Mouse (Mus musculus): ENCODE measurements at regions not wholly inside any gene's neighbourhood (a gene's known extent, or its start where the extent isn't known, plus 50 kb on each side); places are given as distances from the start of the nearest gene placed in this dataset.
"Not testable (repeated sequence)": the region's sequence is repeated elsewhere in the genome, so short reads cannot be mapped to it uniquely, and the experiment has no call there.

GRCm38 (mm10) chr8:37196859-37197258, 203.5 kb downstream of the AI429214 start:
- CTCF ChIA-PET, result interaction anchor here in 1 of 4 experiments (1.0 kb wide), 1 partner anchor 37 kb away, joined by 3 read pairs; no protein-coding TSS in a partner anchor
- POLR2A ChIA-PET, result no interaction called here

DNA sequence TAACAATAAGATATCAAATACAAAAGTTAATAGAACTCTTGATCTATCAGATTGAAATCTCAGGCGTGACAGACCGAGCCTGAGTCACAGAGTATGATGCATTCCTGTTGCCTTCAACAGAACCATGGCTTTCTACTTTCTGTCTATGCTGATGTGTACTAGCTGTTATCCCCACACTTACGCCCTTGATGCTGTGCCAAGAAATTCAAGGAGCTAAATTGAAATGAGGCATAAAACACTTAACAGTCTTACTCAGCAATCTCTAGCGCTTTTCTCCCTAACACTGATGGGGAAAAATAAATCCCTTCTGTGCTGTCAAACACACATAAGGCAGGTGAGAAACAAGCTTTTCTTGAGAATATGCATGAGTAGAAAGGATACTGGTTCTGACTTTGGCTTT, 222.5 kb downstream of the AI429214 start:
- ChIA-PET POLR2A (no interaction called here), CTCF (no interaction called here)

DNA sequence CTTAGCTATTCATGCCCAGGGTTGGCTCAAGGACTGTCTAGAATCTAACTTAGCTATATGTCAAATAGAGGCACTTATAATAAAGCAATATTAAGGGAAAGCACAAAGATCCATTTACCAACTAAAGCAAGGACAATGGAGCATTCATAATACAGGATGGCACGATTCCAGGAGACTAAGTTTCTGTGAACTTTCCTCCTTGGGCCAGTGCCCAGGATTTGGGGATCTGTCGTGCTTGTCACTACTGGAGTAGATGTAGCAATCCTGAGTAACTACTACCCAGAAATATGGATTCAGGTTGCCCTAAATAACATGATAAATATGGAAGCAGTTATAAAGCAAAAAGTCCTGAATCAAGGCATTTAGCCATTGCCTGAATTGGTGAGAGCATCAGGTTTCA, 233.7 kb downstream of the AI429214 start:
- CTCF ChIA-PET, result no interaction called here
- POLR2A ChIA-PET, result no interaction called here

DNA sequence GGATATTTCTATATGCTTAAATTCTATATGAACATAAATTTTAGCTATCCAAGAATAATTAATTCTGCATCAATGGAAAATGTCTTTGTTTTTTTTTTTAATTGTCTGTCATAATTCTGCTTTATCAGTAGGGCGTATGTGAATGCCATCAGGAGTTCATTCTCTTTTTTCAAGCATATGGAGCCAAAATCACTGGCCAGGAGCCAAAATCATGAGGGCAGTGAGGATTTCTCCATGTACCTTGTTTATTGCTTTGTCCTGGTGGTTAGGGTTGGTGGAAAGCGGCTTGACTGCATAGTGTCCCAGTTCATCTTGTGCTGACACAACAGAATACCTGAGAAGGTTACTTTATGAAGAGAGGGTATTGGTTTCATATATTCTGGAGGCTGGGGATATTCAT, 243.9 kb downstream of the AI429214 start:
- ChIA-PET CTCF (no interaction called here), POLR2A (no interaction called here)

DNA sequence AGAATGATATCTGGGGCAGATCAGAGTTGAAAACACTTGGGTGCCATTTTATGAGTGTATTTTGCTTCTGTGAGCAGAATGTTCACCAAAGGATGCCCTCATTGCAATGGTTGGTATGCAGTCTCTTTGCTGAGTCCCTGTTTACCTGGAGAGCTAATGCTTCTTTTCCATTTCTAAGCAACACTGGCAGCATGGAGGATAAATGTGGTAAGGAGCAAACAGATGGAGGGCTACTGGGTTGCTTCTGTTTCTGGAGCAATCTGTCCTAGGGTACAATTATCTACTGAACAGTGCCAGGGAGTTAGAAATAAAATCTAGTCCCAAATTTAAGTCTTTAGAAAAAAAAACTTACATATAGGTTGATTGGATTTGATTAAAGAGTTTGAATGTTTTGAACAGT, 245.9 kb downstream of the AI429214 start:
- ChIA-PET CTCF (no interaction called here), POLR2A (no interaction called here)

DNA sequence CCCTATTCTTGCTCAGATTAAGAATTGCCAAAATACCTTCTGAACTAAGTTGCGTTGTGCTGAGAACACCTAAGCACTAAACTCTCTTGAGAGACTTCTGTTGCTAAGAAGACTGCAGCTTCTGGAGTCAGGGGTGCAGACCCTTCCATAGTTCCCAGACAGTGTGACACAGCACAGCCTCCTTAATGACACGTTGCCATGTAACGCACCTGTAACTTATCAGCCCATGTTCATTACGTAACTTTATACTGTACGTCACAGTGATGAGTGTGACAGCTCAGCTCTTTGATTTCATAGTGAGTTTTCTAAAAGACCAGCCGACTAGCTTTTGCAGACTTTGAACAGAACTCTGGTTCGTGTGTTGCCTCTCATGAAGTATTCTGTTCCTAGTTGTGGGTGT, 257.8 kb downstream of the AI429214 start:
- POLR2A ChIA-PET, CTCF ChIA-PET: not testable (repeated sequence)

DNA sequence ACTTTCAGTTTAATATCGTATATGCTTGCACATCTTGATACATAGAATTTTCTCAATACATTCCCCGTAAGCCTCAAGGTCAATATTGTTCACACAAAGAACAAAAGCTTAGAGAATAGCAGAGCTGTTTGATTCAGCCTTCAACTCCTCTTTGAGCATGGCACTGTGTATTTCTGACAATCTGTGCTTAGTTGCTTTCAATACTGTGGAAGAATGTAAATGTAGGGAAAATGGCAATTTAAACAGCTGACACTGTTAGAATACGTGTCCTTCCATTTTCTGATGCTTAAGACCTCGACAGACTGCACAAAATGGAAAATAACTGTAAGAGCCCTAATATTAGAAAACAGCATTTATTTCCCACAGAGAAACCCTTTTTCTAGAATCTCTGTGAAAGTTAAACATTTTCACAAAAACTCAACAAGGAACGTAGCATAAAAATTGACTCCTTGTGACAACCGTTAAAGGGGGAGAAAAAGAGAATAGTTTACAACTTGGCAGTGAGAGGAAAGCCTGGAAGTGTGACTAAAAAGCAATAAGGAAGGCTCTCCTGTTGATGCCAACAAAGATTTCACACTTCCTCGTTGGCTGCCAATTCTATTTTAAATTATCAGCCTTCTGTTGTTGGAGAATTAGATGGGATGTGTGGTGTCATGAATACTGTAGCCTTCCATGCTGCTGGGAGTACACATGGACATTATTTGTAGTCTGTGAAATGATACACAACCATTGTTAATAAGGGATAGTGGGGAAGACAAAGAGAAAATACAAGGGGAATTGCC, 297.9 kb downstream of the AI429214 start:
- POLR2A ChIA-PET, result no interaction called here
- CTCF ChIA-PET, result no interaction called here

Measured in embryonic stem cell, embryonic (primary cell).